11 mouse cellular contexts compared by ENCODE assay signal in the genomic region with DNA sequence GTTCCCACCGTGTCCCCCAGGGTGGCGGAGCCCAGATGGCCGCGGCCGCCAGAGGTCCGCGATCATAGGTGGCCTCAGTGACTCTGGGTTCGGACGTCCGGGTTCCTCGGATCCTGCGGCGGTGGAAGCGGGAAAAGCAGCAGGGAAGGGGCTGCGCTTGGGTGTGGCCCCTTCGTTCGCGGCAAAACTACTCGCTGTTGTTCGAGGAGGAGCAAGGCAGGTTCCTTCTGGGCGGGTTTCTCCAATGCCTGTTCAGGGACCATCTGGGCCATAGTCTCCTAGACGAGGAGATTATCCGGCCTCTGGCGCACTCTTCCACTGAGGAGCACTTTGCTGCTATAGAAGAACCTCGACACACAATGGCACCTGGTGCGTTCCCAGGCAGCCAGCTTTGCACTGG. TPM values are rescaled to one million over a fixed set of nuclear protein-coding genes. Genes with fewer than 3 reads are reported as not detected.
DNase-seq lines count a peak whose midpoint lies in the region; ATAC-seq and TF ChIP-seq lines count a peak whose summit lies in the region.
"Had no signal": no experiment of that assay in that cellular context is flagged by ENCODE, and none has a peak within 500 bp of the region (broad histone marks: within the 10 kb centered on the region; RNA-seq: fewer than 3 reads in every experiment).

No protein-coding gene starts in this region.

- no peak for TF ChIP-seq POLR2A in cerebellum, adult 2 months (IDR thresholded peaks at IDR 0.05; ENCODE audit: borderline replicate concordance, insufficient read depth, low read length)

- no peaks in the 10 kb centered on the region for H3K36me3 ChIP-seq in forebrain, embryonic 11.5 days (ENCODE audit: control insufficient read depth, insufficient read depth, low read length)
- H3K36me3 ChIP-seq in forebrain, postnatal 0 days (ENCODE audit: insufficient read depth) = no peaks in the 10 kb centered on the region
- H3K36me3 ChIP-seq in midbrain, embryonic 11.5 days (ENCODE audit: control insufficient read depth, insufficient read depth, low read length) = no peaks in the 10 kb centered on the region
- no peaks in the 10 kb centered on the region for H3K36me3 ChIP-seq in midbrain, embryonic 16.5 days (ENCODE audit: control insufficient read depth, insufficient read depth, low read length)
- no peaks in the 10 kb centered on the region for H3K36me3 ChIP-seq in limb, embryonic 10.5 days
- no peaks in the 10 kb centered on the region for H3K36me3 ChIP-seq in stomach, postnatal 0 days (ENCODE audit: control insufficient read depth, insufficient read depth, low read length)

- peak overlapping the region; percentile 40 for H3K4me2 ChIP-seq in forebrain, embryonic 11.5 days (ENCODE audit: low read depth, low read length, severe bottlenecking)
- H3K4me2 ChIP-seq in forebrain, postnatal 0 days (ENCODE audit: low read depth) = no peak overlapping the region
- H3K4me2 ChIP-seq in midbrain, embryonic 11.5 days = peak overlapping the region; percentile 32
- no peak overlapping the region for H3K4me2 ChIP-seq in midbrain, embryonic 16.5 days (ENCODE audit: low read length)
- no peak overlapping the region for H3K4me2 ChIP-seq in stomach, postnatal 0 days (replicated peaks; ENCODE audit: low read depth)

- H3K27me3 ChIP-seq in forebrain, embryonic 11.5 days (ENCODE audit: control insufficient read depth, insufficient read depth, low read length) = peaks cover 75% of the 10 kb centered on the region
- H3K27me3 ChIP-seq in forebrain, postnatal 0 days (ENCODE audit: insufficient read depth, low read length) = peaks cover 81% of the 10 kb centered on the region
- H3K27me3 ChIP-seq in midbrain, embryonic 11.5 days (ENCODE audit: control insufficient read depth, insufficient read depth, low read length) = peaks cover 72% of the 10 kb centered on the region
- H3K27me3 ChIP-seq in midbrain, embryonic 16.5 days (ENCODE audit: control insufficient read depth, insufficient read depth, low read depth, low read length) = peaks cover 77% of the 10 kb centered on the region
- H3K27me3 ChIP-seq in limb, embryonic 10.5 days (ENCODE audit: low read depth, poor library complexity, severe bottlenecking) = peaks cover 96% of the 10 kb centered on the region
- peaks cover 30% of the 10 kb centered on the region; the same call in 1 of the 2 replicates for H3K27me3 ChIP-seq in stomach, postnatal 0 days (ENCODE audit: control insufficient read depth, insufficient read depth, low read length)
- peaks cover 6% of the 10 kb centered on the region; the same call in 1 of the 2 replicates for H3K27me3 ChIP-seq in cerebellum, adult 2 months (ENCODE audit: control insufficient read depth, insufficient read depth, low read length)

- peaks cover 12% of the 10 kb centered on the region for H3K4me1 ChIP-seq in forebrain, embryonic 11.5 days (replicated peaks; ENCODE audit: control insufficient read depth, insufficient read depth, low read length)
- no peaks in the 10 kb centered on the region for H3K4me1 ChIP-seq in forebrain, postnatal 0 days (ENCODE audit: insufficient read depth)
- peaks cover 9% of the 10 kb centered on the region for H3K4me1 ChIP-seq in midbrain, embryonic 11.5 days (ENCODE audit: control insufficient read depth, insufficient read depth, low read length)
- H3K4me1 ChIP-seq in midbrain, embryonic 16.5 days (ENCODE audit: control insufficient read depth, insufficient read depth, low read length) = peaks cover 2% of the 10 kb centered on the region; the same call in 1 of the 2 replicates
- peaks cover 19% of the 10 kb centered on the region for H3K4me1 ChIP-seq in limb, embryonic 10.5 days
- H3K4me1 ChIP-seq in stomach, postnatal 0 days (replicated peaks; ENCODE audit: control insufficient read depth, insufficient read depth) = no peaks in the 10 kb centered on the region
- no peaks in the 10 kb centered on the region for H3K4me1 ChIP-seq in cerebellum, adult 2 months (ENCODE audit: control insufficient read depth, insufficient read depth, low read length)

- peak; percentile 62 for DNase-seq in forebrain, embryonic 11.5 days (ENCODE audit: low spot score)
- no peak for DNase-seq in forebrain, postnatal 0 days
- peak; percentile 96 for DNase-seq in midbrain, embryonic 11.5 days (ENCODE audit: low spot score, missing footprints)
- DNase-seq in limb, embryonic 10.5 days (ENCODE audit: low spot score) = peak; percentile 56
- no peak for DNase-seq in stomach, postnatal 0 days (ENCODE audit: low spot score)
- no peak for DNase-seq in urinary bladder, postnatal 36 days (ENCODE audit: low spot score in 2 of 2)
- no peak for DNase-seq in cerebellum, adult 2 months
- DNase-seq: cerebellum, postnatal 14 days; gastrocnemius, postnatal 36 days; layer of hippocampus, adult 9-11 months had no signal

- WGBS in forebrain, embryonic 11.5 days = under 1% methylated on average over 26 of the region's 26 CpGs
- WGBS in forebrain, postnatal 0 days = 2% methylated on average over 26 of the region's 26 CpGs
- 2% methylated on average over 26 of the region's 26 CpGs for WGBS in midbrain, embryonic 11.5 days
- 0% methylated on average over 26 of the region's 26 CpGs for WGBS in midbrain, embryonic 16.5 days
- WGBS in limb, embryonic 10.5 days = under 1% methylated on average over 26 of the region's 26 CpGs
- WGBS in stomach, postnatal 0 days = under 1% methylated on average over 26 of the region's 26 CpGs
- WGBS in cerebellum, adult 2 months = 1% methylated on average over 26 of the region's 26 CpGs

- no peak for TF ChIP-seq CTCF in forebrain, postnatal 0 days (IDR thresholded peaks at IDR 0.05; ENCODE audit: low read depth)
- no peak for TF ChIP-seq CTCF in stomach, postnatal 0 days (IDR thresholded peaks at IDR 0.05; ENCODE audit: low read depth)
- no peak for TF ChIP-seq CTCF in cerebellum, adult 2 months (IDR thresholded peaks at IDR 0.05; ENCODE audit: borderline replicate concordance, insufficient read depth, low read depth, low read length)

- no peak for ATAC-seq in forebrain, embryonic 11.5 days (replicated peaks; ENCODE audit: low FRiP score)
- no peak for ATAC-seq in forebrain, postnatal 0 days
- no peak for ATAC-seq in midbrain, embryonic 11.5 days (ENCODE audit: low FRiP score)
- ATAC-seq in midbrain, embryonic 16.5 days = no peak
- 0 out of 2 replicates have a peak, but pooled peaks have one; percentile 18 for ATAC-seq in stomach, postnatal 0 days (ENCODE audit: low FRiP score, low TSS enrichment)

- H3K4me3 ChIP-seq in forebrain, embryonic 11.5 days (ENCODE audit: low read depth, low read length) = peak overlapping the region; percentile 24
- no peak overlapping the region for H3K4me3 ChIP-seq in forebrain, postnatal 0 days (ENCODE audit: low read depth, low read length)
- peak overlapping the region; percentile 15; the same call in 1 of the 2 replicates for H3K4me3 ChIP-seq in midbrain, embryonic 11.5 days (ENCODE audit: low read depth, low read length)
- H3K4me3 ChIP-seq in midbrain, embryonic 16.5 days (ENCODE audit: low read depth, low read length) = no peak overlapping the region
- peak overlapping the region; percentile 42 for H3K4me3 ChIP-seq in limb, embryonic 10.5 days
- peak overlapping the region; percentile 20; the same call in 1 of the 2 replicates for H3K4me3 ChIP-seq in stomach, postnatal 0 days (ENCODE audit: low read depth, low read length)
- no peak overlapping the region for H3K4me3 ChIP-seq in cerebellum, adult 2 months (replicated peaks; ENCODE audit: insufficient read depth, low read depth, low read length)

- no peak overlapping the region for H3K27ac ChIP-seq in forebrain, embryonic 11.5 days (ENCODE audit: low read depth, low read length)
- no peak overlapping the region for H3K27ac ChIP-seq in forebrain, postnatal 0 days (ENCODE audit: low read depth, low read length)
- H3K27ac ChIP-seq in midbrain, embryonic 11.5 days (ENCODE audit: low read depth, low read length) = no peak overlapping the region
- H3K27ac ChIP-seq in midbrain, embryonic 16.5 days (ENCODE audit: low read length) = no peak overlapping the region
- H3K27ac ChIP-seq in limb, embryonic 10.5 days = no peak overlapping the region
- H3K27ac ChIP-seq in stomach, postnatal 0 days (replicated peaks) = no peak overlapping the region
- no peak overlapping the region for H3K27ac ChIP-seq in cerebellum, adult 2 months (ENCODE audit: insufficient read depth, low read length)

- no peak for TF ChIP-seq EP300 in stomach, postnatal 0 days (optimal IDR thresholded peaks at IDR 0.05)

- H3K9ac ChIP-seq in forebrain, embryonic 11.5 days (ENCODE audit: low read length) = no peak overlapping the region; the same call in 1 of the 2 replicates
- H3K9ac ChIP-seq in forebrain, postnatal 0 days = no peak overlapping the region
- no peak overlapping the region for H3K9ac ChIP-seq in midbrain, embryonic 11.5 days (ENCODE audit: low read length)
- H3K9ac ChIP-seq in midbrain, embryonic 16.5 days (ENCODE audit: low read depth, low read length) = no peak overlapping the region
- no peak overlapping the region for H3K9ac ChIP-seq in stomach, postnatal 0 days (ENCODE audit: low read length)

- H3K9me3 ChIP-seq in forebrain, embryonic 11.5 days (ENCODE audit: control insufficient read depth, low read length) = no peaks in the 10 kb centered on the region
- H3K9me3 ChIP-seq in forebrain, postnatal 0 days (ENCODE audit: low read length) = 0 out of 2 replicates have a peak, but pooled peaks cover 3% of the 10 kb centered on the region
- no peaks in the 10 kb centered on the region for H3K9me3 ChIP-seq in midbrain, embryonic 11.5 days (ENCODE audit: control insufficient read depth, low read length)
- H3K9me3 ChIP-seq in midbrain, embryonic 16.5 days (replicated peaks; ENCODE audit: control insufficient read depth, low read length, poor library complexity, severe bottlenecking) = no peaks in the 10 kb centered on the region
- no peaks in the 10 kb centered on the region for H3K9me3 ChIP-seq in limb, embryonic 10.5 days (replicated peaks)
- H3K9me3 ChIP-seq in stomach, postnatal 0 days (ENCODE audit: control insufficient read depth, low read length) = no peaks in the 10 kb centered on the region

RNA-seq across cellular contexts. Expression of a gene that starts 47.7 kb away (rescaled TPM):
- not detected in 2 replicates for polyA plus RNA-seq in forebrain, embryonic 11.5 days (2014; fragmentation: Nextera tagmentation; extraction: Ambion mirVana)
- total RNA-seq in forebrain, postnatal 0 days (2014; rRNA removed) = not detected in 2 replicates
- not detected in 2 replicates for polyA plus RNA-seq in forebrain, postnatal 0 days (2015; fragmentation: Nextera tagmentation; extraction: Ambion mirVana)
- polyA plus RNA-seq in midbrain, embryonic 11.5 days (2014; fragmentation: Nextera tagmentation; extraction: Ambion mirVana) = not detected in 2 replicates
- polyA plus RNA-seq in midbrain, embryonic 16.5 days (2015; fragmentation: Nextera tagmentation; extraction: Ambion mirVana) = not detected in 2 replicates
- polyA plus RNA-seq in limb, embryonic 10.5 days (2016; fragmentation: Nextera tagmentation; extraction: Ambion mirVana) = 0.14 TPM in 1 of 2 replicates, not detected in the other
- polyA plus RNA-seq in stomach, postnatal 0 days (2015; fragmentation: Nextera tagmentation; extraction: Ambion mirVana) = 0.18 and 0.36 TPM in 2 replicates
- not detected in 2 replicates for polyA plus RNA-seq in cerebellum, adult 2 months (2012; rRNA removed)
- total RNA-seq: gastrocnemius, postnatal 36 days had no signal

Comparison
In these comparisons a context has a peak if more than half of its experiments do, and no peak if none do; other contexts are left out.
1. DNase-seq: peak in forebrain, embryonic 11.5 days (single experiment), midbrain, embryonic 11.5 days (single experiment) and limb, embryonic 10.5 days (single experiment); none in forebrain, postnatal 0 days (single experiment), stomach, postnatal 0 days (single experiment), urinary bladder, postnatal 36 days (0 of 2) and cerebellum, adult 2 months (0 of 2).
2. H3K4me2 ChIP-seq: peak in forebrain, embryonic 11.5 days (single experiment) and midbrain, embryonic 11.5 days (single experiment); none in forebrain, postnatal 0 days (single experiment), midbrain, embryonic 16.5 days (single experiment) and stomach, postnatal 0 days (single experiment).
3. H3K4me3 ChIP-seq: peak in forebrain, embryonic 11.5 days (single experiment), midbrain, embryonic 11.5 days (single experiment), limb, embryonic 10.5 days (single experiment) and stomach, postnatal 0 days (single experiment); none in forebrain, postnatal 0 days (single experiment), midbrain, embryonic 16.5 days (single experiment) and cerebellum, adult 2 months (single experiment).